Mouse (Mus musculus) C2C12 (cell line): ENCODE measurements around the gene Dnmt1.

ENCODE experiments used
- CTCF ChIP-seq: IDR thresholded peaks from one replicate; pipeline ENCODE4 v1.5.1; 2011; ENCODE audit not compliant: control insufficient read depth, insufficient read depth, insufficient read length
- FOSL1 ChIP-seq: IDR thresholded peaks from one replicate; pipeline ENCODE4 v1.8.0; 2011; ENCODE audit warnings: mild to moderate bottlenecking, low read length; ENCODE audit not compliant: poor library complexity, insufficient read depth, severe bottlenecking
- MYOD1 ChIP-seq: IDR thresholded peaks from one replicate; pipeline ENCODE4 v1.6.1; 2011; ENCODE audit warnings: low read depth; ENCODE audit not compliant: control insufficient read depth, insufficient read length
- MYOG ChIP-seq: IDR thresholded peaks from one replicate; pipeline ENCODE4 v1.6.1; 2011; ENCODE audit not compliant: control insufficient read depth, insufficient read length; ENCODE audit errors: extremely low read depth
- USF1 ChIP-seq: IDR thresholded peaks from one replicate; pipeline ENCODE4 v1.6.1; 2011; ENCODE audit warnings: low read depth, mild to moderate bottlenecking, control low read depth, moderate library complexity

GRCm38 (mm10) chr9:20876318-20877117 lies 83.2 kb downstream of the Dnmt1 start:
- TF ChIP-seq MYOD1, result no peak
- TF ChIP-seq CTCF, result no peak
- TF ChIP-seq FOSL1, result no peak
- no peak for TF ChIP-seq MYOG
- no peak for TF ChIP-seq USF1
